Mouse (Mus musculus) midbrain, embryonic 14.5 days (tissue): ENCODE results near the gene Lipc. TPM values are rescaled to one million over a fixed set of nuclear protein-coding genes. Genes with fewer than 3 reads are reported as not detected.
"Not testable (repeated sequence)": the region's sequence is repeated elsewhere in the genome, so short reads cannot be mapped to it uniquely, and the experiment has no call there.

Experiments
- ATAC-seq: fragments of 200-750 bp; cut with Nextera tagmentation; 2 replicates; pipeline ENCODE4 v1.8.0; 2017; ENCODE audit warnings: moderate number of reproducible peaks, moderate library complexity; ENCODE audit not compliant: low FRiP score, low TSS enrichment
- DNase-seq: peaks from one replicate; pipeline ENCODE4 v3.0.0-alpha.2; 2015
- H3K27ac ChIP-seq: fragments of 300-500 bp; sonication (generic); replicated peaks from 2 replicates; pipeline ENCODE4 v1.5.1; 2014; ENCODE audit warnings: mild to moderate bottlenecking, low read depth, low read length, moderate library complexity
- H3K27me3 ChIP-seq: fragments of 300-500 bp; sonication (generic); 2 replicates; pipeline ENCODE4 v1.6.1; 2014; ENCODE audit warnings: low read length, control low read depth, mixed read lengths; ENCODE audit not compliant: control insufficient read depth, insufficient read depth
- H3K36me3 ChIP-seq: fragments of 300-500 bp; sonication (generic); 2 replicates; pipeline ENCODE4 v1.6.1; 2014; ENCODE audit warnings: low read length, control low read depth; ENCODE audit not compliant: control insufficient read depth, insufficient read depth
- H3K4me1 ChIP-seq: fragments of 300-500 bp; sonication (generic); 2 replicates; pipeline ENCODE4 v1.6.1; 2014; ENCODE audit warnings: mild to moderate bottlenecking, antibody characterized with exemption, low read length, control low read depth; ENCODE audit not compliant: control insufficient read depth, insufficient read depth
- H3K4me2 ChIP-seq: fragments of 300-500 bp; sonication (generic); 2 replicates; pipeline ENCODE4 v1.6.1; 2014; ENCODE audit warnings: mild to moderate bottlenecking, low read length, moderate library complexity
- H3K4me3 ChIP-seq: fragments of 300-500 bp; sonication (generic); replicated peaks from 2 replicates; pipeline ENCODE4 v1.5.1; 2014; ENCODE audit warnings: low read depth, low read length
- H3K9ac ChIP-seq: fragments of 300-500 bp; sonication (generic); replicated peaks from 2 replicates; pipeline ENCODE4 v1.6.1; 2014; ENCODE audit warnings: mild to moderate bottlenecking, low read length, moderate library complexity
- H3K9me3 ChIP-seq: fragments of 300-500 bp; sonication (generic); 2 replicates; pipeline ENCODE4 v1.6.1; 2016; ENCODE audit warnings: low read length, control low read depth, mixed read lengths; ENCODE audit not compliant: control insufficient read depth
- WGBS: fragments of 180-500 bp; shearing (Covaris S2); extraction: QIAGEN DNeasy Blood & Tissue Kit; methylation state at CpG from one replicate; pipeline ENCODE4 v1.1.7; 2014; 5-methylcytosine and 5-hydroxymethylcytosine counted together
- polyA plus RNA-seq: library from polyadenylated mRNA; unstranded; fragments of >200 nt; fragmentation: Nextera tagmentation; extraction: Ambion mirVana; gene quantifications from 2 replicates; pipeline ENCODE4 v1.2.1, GENCODE M21; 2014

Lipc gene
- polyA plus RNA-seq, 1 experiment from 2014 or later, result not detected

DNA sequence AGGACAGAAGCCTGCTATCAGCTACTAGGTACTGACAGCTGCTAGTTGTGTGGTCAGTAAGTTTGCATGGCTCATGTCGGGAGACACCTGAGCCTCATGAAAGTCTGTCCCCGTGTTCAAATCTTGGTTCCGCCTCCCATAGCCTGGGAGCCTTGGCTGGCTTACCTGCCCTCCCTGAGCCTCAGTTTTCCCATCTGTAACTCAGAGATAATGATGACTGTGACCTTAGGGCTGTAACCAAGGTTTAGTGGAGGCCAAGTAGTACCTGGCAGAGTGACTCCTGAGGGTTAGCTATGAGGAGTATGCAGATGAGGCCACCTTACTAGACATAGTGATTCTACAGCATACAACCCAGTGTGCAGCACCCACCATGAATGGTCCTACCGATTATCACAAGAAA, 81.7 kb downstream of the Lipc start:
- Histone ChIP-seq H3K27ac (no peak overlapping the region), H3K4me1 (no peaks in the 10 kb centered on the region), H3K9me3 (no peaks in the 10 kb centered on the region), H3K9ac (no peak overlapping the region), H3K4me3 (no peak overlapping the region), H3K4me2 (no peak overlapping the region), H3K27me3 (no peaks in the 10 kb centered on the region), H3K36me3 (no peaks in the 10 kb centered on the region)
- ATAC-seq, result no peak
- WGBS, result 92% methylated on average over 4 of the region's 4 CpGs
- no peak for DNase-seq

DNA sequence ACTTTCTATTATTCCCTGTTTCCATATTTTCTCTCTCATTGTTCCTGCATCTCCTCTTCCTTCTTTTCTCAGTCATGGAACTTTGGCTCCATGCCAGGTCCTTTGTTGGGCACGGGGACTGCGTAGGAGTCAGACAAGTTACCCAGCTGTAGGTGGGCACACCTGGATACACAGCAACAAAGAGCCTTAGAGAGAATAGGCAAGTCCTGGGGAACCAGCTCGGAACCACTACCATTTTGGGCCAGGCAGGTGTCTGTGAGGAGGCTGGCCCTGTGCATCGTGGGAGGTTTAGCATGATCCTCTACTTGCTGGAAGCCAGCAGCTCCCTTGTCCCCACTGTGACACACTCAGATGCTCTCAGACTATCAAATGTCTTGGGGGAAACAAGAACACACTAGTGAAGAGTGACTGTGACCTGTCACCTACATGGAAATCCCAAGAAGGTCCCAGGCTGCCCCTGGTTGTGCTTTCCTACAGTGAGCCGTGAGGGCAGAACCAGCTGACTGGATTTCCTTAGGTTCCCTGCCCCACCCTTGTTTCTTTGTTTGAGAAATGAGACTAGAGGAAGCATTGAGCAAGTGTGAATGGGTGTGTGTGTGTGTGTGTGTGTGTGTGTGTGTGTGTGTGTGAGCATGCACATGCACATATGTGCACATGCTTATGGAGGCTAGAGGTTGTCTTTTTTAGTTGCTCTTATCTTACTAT, 82.7 kb downstream of the Lipc start:
- no peaks in the 10 kb centered on the region for H3K9me3 ChIP-seq
- no peak for DNase-seq
- no peaks in the 10 kb centered on the region for H3K36me3 ChIP-seq
- H3K27ac ChIP-seq, result no peak overlapping the region
- H3K4me1 ChIP-seq, result no peaks in the 10 kb centered on the region
- H3K4me3 ChIP-seq, result no peak overlapping the region
- 72% methylated on average over 5 of the region's 5 CpGs for WGBS
- H3K27me3 ChIP-seq, result no peaks in the 10 kb centered on the region
- H3K9ac ChIP-seq, result no peak overlapping the region
- ATAC-seq, result no peak
- no peak overlapping the region for H3K4me2 ChIP-seq

DNA sequence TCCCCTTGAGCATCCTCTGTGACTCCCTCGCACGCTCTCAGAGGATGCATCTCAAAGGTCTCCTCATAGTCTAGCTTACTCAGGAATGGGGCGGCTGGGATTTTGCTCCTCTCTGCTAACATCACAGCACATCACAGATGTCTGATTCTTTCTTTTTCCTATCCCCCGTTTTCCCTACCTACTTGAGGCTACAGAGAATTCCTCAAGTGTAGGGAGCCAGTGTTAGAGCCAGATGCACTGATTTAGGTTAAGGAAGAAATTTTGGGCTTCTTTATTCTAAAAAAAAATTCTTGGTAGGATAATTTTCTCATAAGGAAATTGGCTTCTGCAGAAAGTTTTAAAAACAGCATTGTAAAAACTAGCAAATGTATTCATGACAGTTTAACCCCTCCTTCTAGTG, 84.6 kb downstream of the Lipc start:
- H3K4me2 ChIP-seq, result no peak overlapping the region
- no peaks in the 10 kb centered on the region for H3K4me1 ChIP-seq
- no peak overlapping the region for H3K27ac ChIP-seq
- H3K9me3 ChIP-seq, result no peaks in the 10 kb centered on the region
- WGBS, result 94% methylated on average over 4 of the region's 4 CpGs
- DNase-seq, result no peak
- no peaks in the 10 kb centered on the region for H3K36me3 ChIP-seq
- H3K27me3 ChIP-seq, result no peaks in the 10 kb centered on the region
- no peak for ATAC-seq
- no peak overlapping the region for H3K4me3 ChIP-seq
- H3K9ac ChIP-seq, result no peak overlapping the region

DNA sequence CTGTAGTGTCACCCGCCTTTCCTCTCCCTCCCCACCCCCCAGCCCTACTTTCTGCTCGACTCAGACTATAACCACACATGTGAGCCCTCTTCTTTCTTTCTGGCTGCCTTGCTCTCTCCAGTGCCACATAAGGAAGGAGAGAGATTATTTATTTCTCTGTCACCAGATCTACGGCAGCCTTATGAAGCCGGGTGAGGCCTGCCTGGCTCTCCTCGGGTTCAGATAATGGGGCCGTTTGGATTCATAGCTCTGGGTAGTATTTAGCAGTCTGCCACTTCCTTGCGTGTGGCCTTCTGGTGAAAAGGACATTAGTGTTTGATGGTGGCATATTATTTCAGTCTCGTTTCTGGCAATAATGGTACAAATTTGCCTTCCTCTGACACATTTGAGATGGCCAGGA, 88.0 kb downstream of the Lipc start:
- Histone ChIP-seq H3K36me3 (no peaks in the 10 kb centered on the region), H3K27me3 (no peaks in the 10 kb centered on the region), H3K9ac (no peak overlapping the region), H3K4me3 (no peak overlapping the region), H3K4me2 (no peak overlapping the region), H3K9me3 (no peaks in the 10 kb centered on the region), H3K4me1 (no peaks in the 10 kb centered on the region), H3K27ac (no peak overlapping the region)
- ATAC-seq (no peak), DNase-seq (no peak)
- WGBS, result 81% methylated on average over 8 of the region's 8 CpGs

DNA sequence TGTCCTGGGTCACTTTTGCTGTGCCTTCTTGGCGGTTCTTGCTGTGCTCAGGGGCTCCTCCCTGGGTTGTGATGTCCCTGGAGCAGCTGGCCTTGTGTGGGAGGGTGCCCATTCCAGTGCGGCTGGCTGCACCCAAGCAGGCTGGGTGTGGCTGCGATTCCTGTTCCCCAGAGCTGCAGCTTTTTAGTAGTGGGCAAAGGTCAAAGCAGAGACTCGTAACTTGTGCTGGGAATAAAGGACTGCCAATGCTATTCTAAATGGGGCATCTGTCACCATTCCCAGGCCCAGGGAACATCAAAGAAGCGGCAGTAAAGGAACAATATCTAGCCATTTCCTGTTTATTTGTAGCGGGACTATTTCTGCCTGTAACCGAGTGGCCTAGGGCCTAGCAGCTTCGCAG, 88.7 kb downstream of the Lipc start:
- no peak overlapping the region for H3K9ac ChIP-seq
- ATAC-seq, result no peak
- 51% methylated on average over 8 of the region's 8 CpGs for WGBS
- DNase-seq, result no peak
- no peak overlapping the region for H3K27ac ChIP-seq
- H3K36me3 ChIP-seq, result no peaks in the 10 kb centered on the region
- H3K9me3 ChIP-seq, result no peaks in the 10 kb centered on the region
- H3K4me2 ChIP-seq, result no peak overlapping the region
- no peaks in the 10 kb centered on the region for H3K4me1 ChIP-seq
- H3K27me3 ChIP-seq, result no peaks in the 10 kb centered on the region
- H3K4me3 ChIP-seq, result no peak overlapping the region

DNA sequence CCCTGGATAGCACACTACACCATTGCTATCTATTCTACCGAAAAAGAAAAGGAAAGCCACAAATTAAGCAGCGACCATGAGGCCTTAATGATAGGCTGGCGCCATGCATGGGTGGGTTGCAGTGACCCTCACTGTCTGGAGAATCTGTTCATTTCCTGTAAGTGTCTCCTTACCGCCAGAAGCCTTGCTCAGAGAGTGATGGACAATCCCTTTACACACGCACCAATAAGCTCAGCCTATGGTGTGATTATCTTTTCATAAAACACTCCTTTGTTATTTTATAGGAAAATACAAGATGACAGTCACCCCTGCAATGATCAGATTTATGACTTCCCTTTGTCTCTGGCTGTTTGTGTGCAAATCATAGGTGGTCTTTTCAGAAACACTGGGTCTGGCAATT, 92.8 kb downstream of the Lipc start:
- 73% methylated on average over 5 of the region's 5 CpGs for WGBS
- no peaks in the 10 kb centered on the region for H3K9me3 ChIP-seq
- no peak for DNase-seq

DNA sequence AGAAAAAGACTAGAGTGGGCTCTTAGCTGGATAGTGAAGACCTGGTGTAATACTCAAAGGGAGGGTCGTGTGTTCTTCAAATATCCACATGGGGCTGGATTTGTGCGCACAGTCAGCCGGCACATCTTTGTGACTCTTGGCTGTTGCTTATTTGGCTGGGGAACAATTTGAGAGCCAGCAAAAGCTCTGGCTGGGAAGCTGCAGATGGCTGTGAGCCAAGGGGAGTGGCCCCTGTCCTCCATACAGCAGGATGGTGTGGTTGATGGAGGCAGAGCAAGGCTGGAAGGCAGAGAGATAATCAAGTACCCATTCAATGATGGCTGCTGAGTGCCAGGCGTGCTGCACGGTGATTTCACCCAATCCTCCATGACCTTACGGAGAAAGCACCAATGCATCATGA, 96.2 kb downstream of the Lipc start:
- Histone ChIP-seq H3K4me3 (no peak overlapping the region), H3K36me3 (no peaks in the 10 kb centered on the region), H3K4me1 (no peaks in the 10 kb centered on the region), H3K4me2 (no peak overlapping the region), H3K9ac (no peak overlapping the region), H3K27me3 (no peaks in the 10 kb centered on the region), H3K9me3 (no peaks in the 10 kb centered on the region), H3K27ac (no peak overlapping the region)
- WGBS, result 83% methylated on average over 6 of the region's 6 CpGs
- ATAC-seq (no peak), DNase-seq (peak; percentile 36)

More for the DNA sequence above, 92.8 kb downstream of the Lipc start:
- no peak for ATAC-seq
- no peak overlapping the region for H3K4me2 ChIP-seq
- no peak overlapping the region for H3K4me3 ChIP-seq
- no peak overlapping the region for H3K27ac ChIP-seq
- no peaks in the 10 kb centered on the region for H3K27me3 ChIP-seq
- H3K4me1 ChIP-seq, result no peaks in the 10 kb centered on the region
- H3K36me3 ChIP-seq, result no peaks in the 10 kb centered on the region
- no peak overlapping the region for H3K9ac ChIP-seq

DNA sequence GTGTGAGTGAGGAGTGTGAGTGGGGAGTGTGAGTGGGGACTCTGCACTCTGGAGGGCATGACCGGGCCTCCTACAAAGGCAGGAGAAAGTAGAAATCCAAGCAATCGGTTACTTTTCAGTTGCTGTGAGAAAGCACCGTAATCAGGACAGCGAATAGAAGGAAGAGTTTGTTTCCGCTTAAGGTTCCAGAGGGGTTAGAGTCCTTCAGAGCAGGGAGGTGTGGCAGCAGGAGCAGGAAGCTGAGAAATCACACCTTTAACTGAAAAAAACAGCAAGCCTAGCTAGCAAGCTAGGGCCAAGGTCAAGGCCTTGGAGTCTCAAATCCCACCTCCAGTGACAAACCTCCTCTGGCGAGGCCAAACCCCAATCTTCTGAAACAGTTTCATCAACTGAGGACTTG, 97.1 kb downstream of the Lipc start:
- no peak for ATAC-seq
- no peak overlapping the region for H3K27ac ChIP-seq
- H3K9ac ChIP-seq, result no peak overlapping the region
- H3K4me3 ChIP-seq, result no peak overlapping the region
- H3K9me3 ChIP-seq, result no peaks in the 10 kb centered on the region
- 86% methylated on average over 6 of the region's 6 CpGs for WGBS
- DNase-seq, result no peak
- H3K27me3 ChIP-seq, result no peaks in the 10 kb centered on the region
- no peaks in the 10 kb centered on the region for H3K4me1 ChIP-seq
- H3K36me3 ChIP-seq, result no peaks in the 10 kb centered on the region
- H3K4me2 ChIP-seq, result no peak overlapping the region

DNA sequence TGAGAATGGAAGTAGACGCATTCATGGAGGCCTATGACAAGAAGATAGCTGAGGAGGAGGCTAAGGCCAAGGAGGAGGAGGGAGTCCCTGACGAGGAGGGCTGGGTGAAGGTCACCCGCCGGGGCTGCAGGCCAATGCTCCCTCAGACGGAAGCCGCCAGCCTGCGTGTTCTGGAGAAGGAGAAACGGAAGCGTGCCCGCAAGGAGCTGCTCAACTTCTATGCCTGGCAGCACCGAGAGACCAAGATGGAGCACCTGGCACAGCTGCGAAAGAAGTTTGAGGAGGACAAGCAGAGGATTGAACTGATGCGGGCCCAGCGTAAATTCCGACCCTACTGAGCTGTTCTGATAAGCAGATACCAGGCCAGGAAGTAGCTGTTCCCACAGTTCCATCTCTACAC, 98.9 kb downstream of the Lipc start:
- H3K9me3 ChIP-seq, H3K4me3 ChIP-seq, H3K27ac ChIP-seq, DNase-seq, H3K36me3 ChIP-seq, H3K4me1 ChIP-seq, H3K9ac ChIP-seq, H3K4me2 ChIP-seq, H3K27me3 ChIP-seq, ATAC-seq: not testable (repeated sequence)
- 91% methylated on average over 15 of the region's 15 CpGs for WGBS
